10 mouse cellular contexts compared by ENCODE assay signal in the genomic region with DNA sequence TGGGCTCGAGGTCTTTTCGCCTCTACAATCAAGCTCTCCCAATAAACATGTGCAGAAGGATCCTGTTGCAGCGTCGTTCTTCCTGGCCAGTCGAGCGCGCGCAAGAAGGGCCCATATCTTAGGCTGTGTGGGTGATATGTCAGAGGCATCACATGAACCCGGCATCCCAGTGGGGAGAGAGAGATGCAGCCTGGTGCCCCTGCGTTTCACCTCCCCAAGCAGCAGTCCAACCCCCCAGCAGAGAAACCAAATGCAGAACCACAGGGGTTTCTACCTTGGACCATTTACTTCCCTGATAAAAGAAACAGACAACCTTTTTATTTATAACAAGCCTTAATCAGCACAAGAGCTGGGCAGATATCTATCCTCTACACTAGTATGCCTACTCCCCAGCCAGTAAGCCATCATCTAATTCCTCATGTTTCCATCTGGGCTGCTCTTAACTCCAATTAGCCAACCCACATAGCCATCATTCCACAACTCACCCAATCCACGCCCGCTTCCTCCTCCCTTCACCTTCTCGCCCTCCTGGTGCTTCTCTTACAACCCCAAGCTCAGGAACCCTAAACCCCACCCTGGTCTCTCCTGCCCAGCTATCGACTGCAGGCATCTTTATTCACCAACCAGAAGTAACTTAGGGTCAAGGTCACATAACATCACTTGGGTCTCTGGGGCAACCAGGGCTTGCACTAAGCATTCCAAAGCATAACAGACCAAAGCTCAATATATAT. TPM values are rescaled to one million over a fixed set of nuclear protein-coding genes. Genes with fewer than 3 reads are reported as not detected.
DNase-seq lines count a peak whose midpoint lies in the region; ATAC-seq and TF ChIP-seq lines count a peak whose summit lies in the region.
"Had no signal": no experiment of that assay in that cellular context is flagged by ENCODE, and none has a peak within 500 bp of the region (broad histone marks: within the 10 kb centered on the region; RNA-seq: fewer than 3 reads in every experiment).

No protein-coding gene starts in this region.

- H3K4me1 ChIP-seq in lung, embryonic 16.5 days (replicated peaks; ENCODE audit: control insufficient read depth, insufficient read depth, low read length) = peaks cover 28% of the 10 kb centered on the region
- peaks cover 6% of the 10 kb centered on the region; the same call in 1 of the 2 replicates for H3K4me1 ChIP-seq in embryonic fibroblast, embryonic 13.5 days (ENCODE audit: control insufficient read depth, insufficient read depth, low read length)
- peaks cover 44% of the 10 kb centered on the region for H3K4me1 ChIP-seq in liver, embryonic 15.5 days (replicated peaks)

- peak overlapping the region; percentile 98 for H3K4me2 ChIP-seq in lung, embryonic 16.5 days (ENCODE audit: low read depth, low read length)
- peak overlapping the region; percentile 95 for H3K4me2 ChIP-seq in liver, embryonic 15.5 days

- 0 out of 2 replicates have a peak, but pooled peaks have one; percentile 6 for TF ChIP-seq POLR2A in embryonic fibroblast, embryonic 13.5 days (IDR thresholded peaks at IDR 0.05; ENCODE audit: low read depth, low read length)

- H3K27me3 ChIP-seq in lung, embryonic 16.5 days (ENCODE audit: control insufficient read depth, insufficient read depth, low read depth, low read length) = no peaks in the 10 kb centered on the region
- H3K27me3 ChIP-seq in liver, embryonic 15.5 days = no peaks in the 10 kb centered on the region

- no peak overlapping the region for H3K27ac ChIP-seq in lung, embryonic 16.5 days (ENCODE audit: low read length)
- no peak overlapping the region for H3K27ac ChIP-seq in embryonic fibroblast, embryonic 13.5 days (ENCODE audit: insufficient read depth, low read length)
- H3K27ac ChIP-seq in liver, embryonic 15.5 days (replicated peaks) = peak overlapping the region; percentile 71
- H3K27ac ChIP-seq: heart, embryonic 10.5 days had no signal

- H3K9me3 ChIP-seq in lung, embryonic 16.5 days (ENCODE audit: control insufficient read depth, low read length) = no peaks in the 10 kb centered on the region
- H3K9me3 ChIP-seq in liver, embryonic 15.5 days (replicated peaks) = no peaks in the 10 kb centered on the region
- H3K9me3 ChIP-seq: heart, embryonic 10.5 days had no signal

- no peak overlapping the region for H3K9ac ChIP-seq in lung, embryonic 16.5 days (ENCODE audit: low read length)
- peak overlapping the region; percentile 28 for H3K9ac ChIP-seq in liver, embryonic 15.5 days

- peaks cover 8% of the 10 kb centered on the region for H3K36me3 ChIP-seq in lung, embryonic 16.5 days (ENCODE audit: control insufficient read depth, insufficient read depth, low read length)
- peaks cover 37% of the 10 kb centered on the region for H3K36me3 ChIP-seq in liver, embryonic 15.5 days (replicated peaks)

- no peak for TF ChIP-seq CTCF in embryonic fibroblast, embryonic 13.5 days (IDR thresholded peaks at IDR 0.05; ENCODE audit: borderline replicate concordance, insufficient read depth, low read length)

- peak; percentile 83 for DNase-seq in heart, adult 11 months
- no peak for DNase-seq in heart, adult 18-20 months
- no peak for DNase-seq in lung, postnatal 10 days
- DNase-seq in thymus, postnatal 14 days = no peak
- DNase-seq: lung, adult 18-20 months had no signal

- no peak for ATAC-seq in lung, embryonic 16.5 days (ENCODE audit: low read depth)
- ATAC-seq in liver, embryonic 15.5 days (ENCODE audit: insufficient read depth) = no peak
- no peak for ATAC-seq in megakaryocyte-erythroid progenitor cell, adult 5-6 weeks (replicated peaks; ENCODE audit: low FRiP score, low TSS enrichment, poor library complexity, severe bottlenecking)

- peak overlapping the region; percentile 49 for H3K4me3 ChIP-seq in lung, embryonic 16.5 days (ENCODE audit: low read length)
- no peak overlapping the region for H3K4me3 ChIP-seq in embryonic fibroblast, embryonic 13.5 days (ENCODE audit: insufficient read depth, low read length)
- peak overlapping the region; percentile 77 for H3K4me3 ChIP-seq in liver, embryonic 15.5 days (replicated peaks)
- H3K4me3 ChIP-seq: heart, embryonic 10.5 days had no signal

- 84% methylated on average over 12 of the region's 14 CpGs for WGBS in lung, embryonic 16.5 days
- WGBS in liver, embryonic 15.5 days (ENCODE audit: insufficient replicate concordance) = 57% methylated on average over 13 of the region's 14 CpGs

RNA-seq across cellular contexts. Expression of gene Vars, which starts 4.2 kb away (rescaled TPM):
- 10 to 100 TPM; 32.4 to 35.1 TPM for total RNA-seq in heart, adult 18-20 months (2021)
- 88.0 and 96.2 TPM in 2 replicates for polyA plus RNA-seq in lung, embryonic 16.5 days (2015; fragmentation: Nextera tagmentation; extraction: Ambion mirVana)
- polyA plus RNA-seq in embryonic fibroblast, embryonic 13.5 days (2011; ENCODE audit: insufficient read length, low read depth, missing spikeins) = 81.3 and 85.7 TPM in 2 replicates
- polyA plus RNA-seq in liver, embryonic 15.5 days (2015; fragmentation: Nextera tagmentation; extraction: Ambion mirVana) = 99.0 and 133 TPM in 2 replicates
- total RNA-seq in megakaryocyte-erythroid progenitor cell, adult 5-6 weeks (2014; fragmentation: Nextera tagmentation) = 137 and 213 TPM in 2 replicates
- total RNA-seq in megakaryocyte-erythroid progenitor cell, adult 5-6 weeks (2017) = 226 and 342 TPM in 2 replicates

RNA-seq across cellular contexts. Expression of gene Lsm2, which starts 14.9 kb away (rescaled TPM):
- 10 to 100 TPM; 16.3 to 18.0 TPM for total RNA-seq in heart, adult 18-20 months (2021)
- 178 and 189 TPM in 2 replicates for polyA plus RNA-seq in lung, embryonic 16.5 days (2015; fragmentation: Nextera tagmentation; extraction: Ambion mirVana)
- polyA plus RNA-seq in embryonic fibroblast, embryonic 13.5 days (2011; ENCODE audit: insufficient read length, low read depth, missing spikeins) = 74.8 and 93.3 TPM in 2 replicates
- 120 and 123 TPM in 2 replicates for polyA plus RNA-seq in liver, embryonic 15.5 days (2015; fragmentation: Nextera tagmentation; extraction: Ambion mirVana)
- 269 and 281 TPM in 2 replicates for total RNA-seq in megakaryocyte-erythroid progenitor cell, adult 5-6 weeks (2014; fragmentation: Nextera tagmentation)
- 34.8 and 79.7 TPM in 2 replicates for total RNA-seq in megakaryocyte-erythroid progenitor cell, adult 5-6 weeks (2017)

RNA-seq across cellular contexts. Expression of gene Vwa7, which starts 19.8 kb away (rescaled TPM):
- 10 to 100 TPM; 13.1 to 14.1 TPM for total RNA-seq in heart, adult 18-20 months (2021)
- 0.14 and 0.25 TPM in 2 replicates for polyA plus RNA-seq in lung, embryonic 16.5 days (2015; fragmentation: Nextera tagmentation; extraction: Ambion mirVana)
- 0.12 and 0.26 TPM in 2 replicates for polyA plus RNA-seq in embryonic fibroblast, embryonic 13.5 days (2011; ENCODE audit: insufficient read length, low read depth, missing spikeins)
- 0.09 and 0.12 TPM in 2 replicates for polyA plus RNA-seq in liver, embryonic 15.5 days (2015; fragmentation: Nextera tagmentation; extraction: Ambion mirVana)
- total RNA-seq in megakaryocyte-erythroid progenitor cell, adult 5-6 weeks (2014; fragmentation: Nextera tagmentation) = 0.31 and 0.54 TPM in 2 replicates
- 0.15 and 0.19 TPM in 2 replicates for total RNA-seq in megakaryocyte-erythroid progenitor cell, adult 5-6 weeks (2017)

RNA-seq across cellular contexts. Expression of gene Hspa1l, which starts 24.1 kb away (rescaled TPM):
- 10 to 100 TPM in 1 of 2 experiments, 1 to 10 TPM in 1; 9.8 to 10.8 TPM for total RNA-seq in heart, adult 18-20 months (2021)
- polyA plus RNA-seq in lung, embryonic 16.5 days (2015; fragmentation: Nextera tagmentation; extraction: Ambion mirVana) = 0.55 and 0.65 TPM in 2 replicates
- polyA plus RNA-seq in embryonic fibroblast, embryonic 13.5 days (2011; ENCODE audit: insufficient read length, low read depth, missing spikeins) = not detected in 2 replicates
- 0.25 and 0.31 TPM in 2 replicates for polyA plus RNA-seq in liver, embryonic 15.5 days (2015; fragmentation: Nextera tagmentation; extraction: Ambion mirVana)
- not detected in 2 replicates for total RNA-seq in megakaryocyte-erythroid progenitor cell, adult 5-6 weeks (2014; fragmentation: Nextera tagmentation)
- total RNA-seq in megakaryocyte-erythroid progenitor cell, adult 5-6 weeks (2017) = not detected in 2 replicates

RNA-seq across cellular contexts. Expression of gene Hspa1a, which starts 24.6 kb away (rescaled TPM):
- total RNA-seq in heart, adult 18-20 months (2021) = 10 to 100 TPM; 17.5 to 41.5 TPM
- 4.4 and 4.8 TPM in 2 replicates for polyA plus RNA-seq in lung, embryonic 16.5 days (2015; fragmentation: Nextera tagmentation; extraction: Ambion mirVana)
- polyA plus RNA-seq in embryonic fibroblast, embryonic 13.5 days (2011; ENCODE audit: insufficient read length, low read depth, missing spikeins) = 6.0 and 6.5 TPM in 2 replicates
- polyA plus RNA-seq in liver, embryonic 15.5 days (2015; fragmentation: Nextera tagmentation; extraction: Ambion mirVana) = 0.96 and 1.6 TPM in 2 replicates
- total RNA-seq in megakaryocyte-erythroid progenitor cell, adult 5-6 weeks (2014; fragmentation: Nextera tagmentation) = 6.5 and 10.1 TPM in 2 replicates
- 30.2 and 43.3 TPM in 2 replicates for total RNA-seq in megakaryocyte-erythroid progenitor cell, adult 5-6 weeks (2017)
